Mouse (Mus musculus): ENCODE measurements around the gene Bend5.

The Bend5 gene

GRCm38 (mm10) chr4:111414818-111415488 is at the start of gene Bend5:
TSS of gene Bend5 (plus strand) at chr4:111415006.
- peak; percentile 83 for DNase-seq

GRCm38 (mm10) chr4:111367771-111368170 is 47.0 kb upstream of the Bend5 start:
- no peak for DNase-seq

- no peak for DNase-seq
These were observed 37.6 kb upstream of the Bend5 start for GRCm38 (mm10) chr4:111377159-111377558.

GRCm38 (mm10) chr4:111378071-111378470 is 36.7 kb upstream of the Bend5 start:
- DNase-seq, result no peak

- DNase-seq, result no peak
These were observed 31.7 kb upstream of the Bend5 start for GRCm38 (mm10) chr4:111383101-111383500.

- no peak for DNase-seq
These were observed 24.1 kb upstream of the Bend5 start for GRCm38 (mm10) chr4:111390736-111391135.

GRCm38 (mm10) chr4:111399784-111400183 is 15.0 kb upstream of the Bend5 start:
- DNase-seq, result peak; percentile 73 to 80

GRCm38 (mm10) chr4:111400676-111401075 is 14.1 kb upstream of the Bend5 start:
- DNase-seq, result no peak

GRCm38 (mm10) chr4:111403243-111403642 is 11.6 kb upstream of the Bend5 start:
- DNase-seq, result no peak

GRCm38 (mm10) chr4:111410731-111411130 is 4.1 kb upstream of the Bend5 start:
- DNase-seq, result no peak

GRCm38 (mm10) chr4:111414399-111414798 is 407 bp upstream of the Bend5 start:
- DNase-seq, result no peak

- peak; percentile 30 to 37 for DNase-seq
These were observed 1.3 kb downstream of the Bend5 start for GRCm38 (mm10) chr4:111416126-111416525.

GRCm38 (mm10) chr4:111416551-111416950 is 1.7 kb downstream of the Bend5 start:
- no peak for DNase-seq

GRCm38 (mm10) chr4:111417716-111418115 is 2.9 kb downstream of the Bend5 start:
- no peak for DNase-seq

GRCm38 (mm10) chr4:111419476-111419875 is 4.7 kb downstream of the Bend5 start:
- no peak for DNase-seq

GRCm38 (mm10) chr4:111420031-111420430 is 5.2 kb downstream of the Bend5 start:
- no peak for DNase-seq

GRCm38 (mm10) chr4:111420955-111421354 is 6.1 kb downstream of the Bend5 start:
- DNase-seq, result no peak

- DNase-seq, result no peak
These were observed 7.0 kb downstream of the Bend5 start for GRCm38 (mm10) chr4:111421785-111422184.

GRCm38 (mm10) chr4:111424371-111424950 is 9.7 kb downstream of the Bend5 start:
- no peak for DNase-seq

- no peak for DNase-seq
These were observed 10.4 kb downstream of the Bend5 start for GRCm38 (mm10) chr4:111425170-111425569.

- no peak for DNase-seq
These were observed 16.4 kb downstream of the Bend5 start for GRCm38 (mm10) chr4:111431186-111431585.

GRCm38 (mm10) chr4:111432013-111432412 is 17.2 kb downstream of the Bend5 start:
- DNase-seq, result no peak

GRCm38 (mm10) chr4:111432417-111432816 is 17.6 kb downstream of the Bend5 start:
- no peak for DNase-seq

GRCm38 (mm10) chr4:111441709-111442108 is 26.9 kb downstream of the Bend5 start:
- peak; percentile 70 to 75 for DNase-seq

Measured in B cell, adult 2 months (primary cell).